Mouse (Mus musculus) kidney, postnatal 14 days (tissue): ENCODE measurements around the gene Tmem110.
A peak's percentile ranks its signal among the peaks of the same experiment; 100 is the strongest.

Experiments used
- DNase-seq: peaks from one replicate; pipeline ENCODE4 v3.0.0; 2022; ENCODE audit warnings: mixed read lengths

Tmem110 gene

DNA sequence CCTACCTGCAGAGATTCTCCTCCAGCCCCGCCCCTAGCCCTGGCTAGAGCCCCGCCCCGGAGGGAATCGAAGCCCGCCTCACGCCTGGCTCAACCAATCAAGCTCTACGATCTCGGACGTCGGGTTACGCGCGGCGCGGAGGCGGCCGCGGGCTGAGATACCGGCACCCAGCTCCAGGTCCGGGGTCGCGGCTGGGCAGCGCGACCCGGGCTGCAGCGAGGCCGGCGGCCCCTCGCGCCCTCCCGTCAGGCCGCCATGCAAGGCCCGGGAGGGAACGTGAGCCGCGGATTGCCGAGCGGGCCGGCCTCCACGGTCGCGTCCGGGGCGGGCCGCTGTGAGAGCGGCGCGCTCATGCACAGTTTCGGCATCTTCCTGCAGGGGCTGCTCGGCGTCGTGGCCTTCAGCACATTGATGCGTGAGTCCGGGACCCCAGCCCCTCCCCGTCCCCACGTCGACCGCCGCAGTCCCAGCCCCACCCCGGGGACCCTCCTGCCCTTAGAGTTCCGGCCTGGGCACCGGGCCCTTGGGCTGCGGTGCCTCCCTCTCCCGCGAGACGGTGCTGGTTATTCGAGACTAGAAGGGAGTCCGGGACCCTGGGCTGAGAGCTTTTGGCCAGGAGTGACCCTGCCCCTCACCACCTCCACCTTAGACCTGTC is at the start of gene Tmem110:
Tmem110 (plus strand) TSS at position 115 of the 656 bp plus-strand sequence.
- peak; percentile 93 for DNase-seq

- DNase-seq, result no peak
Measured at GRCm38 (mm10) chr14:30784614-30785013, 40.8 kb upstream of the Tmem110 start.

- DNase-seq, result no peak
Measured at GRCm38 (mm10) chr14:30789471-30789870, 35.9 kb upstream of the Tmem110 start.

- no peak for DNase-seq
Measured at GRCm38 (mm10) chr14:30792871-30793270, 32.5 kb upstream of the Tmem110 start.

- DNase-seq, result no peak
Measured at GRCm38 (mm10) chr14:30801756-30802155, 23.6 kb upstream of the Tmem110 start.

DNA sequence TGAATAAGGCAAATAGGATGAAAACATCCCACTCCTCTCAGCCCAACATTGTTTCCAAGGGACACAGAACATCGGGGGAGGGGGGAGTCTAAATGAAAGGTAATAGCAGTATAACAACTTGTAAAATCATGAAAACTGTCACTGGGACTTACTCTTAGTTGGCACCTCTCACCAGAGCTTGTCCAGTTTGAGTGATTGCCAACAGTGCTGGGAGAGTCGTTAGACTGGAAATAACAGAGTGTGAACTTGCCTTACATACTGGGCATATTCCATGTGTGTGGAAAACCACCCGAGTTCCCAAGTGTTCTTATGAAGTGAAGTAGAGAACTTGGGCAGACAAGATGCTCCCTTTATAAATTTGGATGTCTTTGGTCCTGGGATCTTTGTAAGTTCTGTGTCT is 4.3 kb upstream of the Tmem110 start:
- no peak for DNase-seq

DNA sequence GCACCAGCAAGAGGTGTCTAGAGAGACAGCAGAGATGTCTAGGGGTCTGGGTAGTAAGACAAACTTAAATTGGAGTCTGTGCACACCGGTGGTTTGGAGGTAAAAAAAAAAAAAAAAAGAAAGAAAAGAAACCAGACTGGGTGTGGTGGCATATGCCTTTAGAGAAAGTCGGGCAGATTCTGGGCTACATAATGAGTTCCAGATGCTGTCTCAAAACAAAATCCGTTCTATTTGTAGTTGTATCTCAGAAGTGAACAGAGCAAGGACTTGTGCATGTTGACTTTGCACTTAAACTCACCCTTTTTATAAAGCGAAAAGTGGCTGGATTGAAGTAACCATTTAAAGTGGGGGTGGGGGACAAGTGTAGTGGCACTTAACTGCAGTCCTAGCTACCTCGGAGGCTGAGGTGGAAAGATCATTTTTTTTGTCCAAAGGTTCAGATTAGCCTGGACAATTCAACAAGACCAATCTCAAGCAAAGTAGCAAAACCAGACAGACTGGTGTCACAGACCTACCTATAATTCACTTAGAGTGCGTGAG is 864 bp upstream of the Tmem110 start:
- DNase-seq, result no peak

- no peak for DNase-seq
Measured at GRCm38 (mm10) chr14:30825021-30825475, 342 bp upstream of the Tmem110 start.

- no peak for DNase-seq
Measured at GRCm38 (mm10) chr14:30826174-30827140, 1.1 kb downstream of the Tmem110 start.

DNA sequence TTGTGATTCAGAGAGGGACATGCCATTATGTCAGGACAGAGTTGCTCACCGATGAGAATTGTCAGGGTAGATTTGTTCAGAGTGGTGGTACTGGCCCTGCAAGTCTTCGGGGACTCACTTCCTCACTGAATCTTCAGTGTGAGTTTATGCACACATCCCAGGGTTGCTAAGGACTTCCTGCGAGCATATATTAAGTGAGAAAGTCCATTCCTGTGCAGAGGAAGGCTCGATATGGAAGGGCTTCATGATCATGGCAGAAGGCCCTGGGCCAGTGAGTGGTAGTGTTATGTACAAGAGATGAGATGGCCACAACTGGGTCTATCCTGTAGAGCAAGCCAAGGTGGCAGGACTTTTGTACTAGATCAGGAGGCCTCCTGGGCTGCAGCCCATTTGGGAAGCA is 2.1 kb downstream of the Tmem110 start:
- no peak for DNase-seq

- peak; percentile 56 for DNase-seq
Measured at GRCm38 (mm10) chr14:30828077-30828476, 2.7 kb downstream of the Tmem110 start.

DNA sequence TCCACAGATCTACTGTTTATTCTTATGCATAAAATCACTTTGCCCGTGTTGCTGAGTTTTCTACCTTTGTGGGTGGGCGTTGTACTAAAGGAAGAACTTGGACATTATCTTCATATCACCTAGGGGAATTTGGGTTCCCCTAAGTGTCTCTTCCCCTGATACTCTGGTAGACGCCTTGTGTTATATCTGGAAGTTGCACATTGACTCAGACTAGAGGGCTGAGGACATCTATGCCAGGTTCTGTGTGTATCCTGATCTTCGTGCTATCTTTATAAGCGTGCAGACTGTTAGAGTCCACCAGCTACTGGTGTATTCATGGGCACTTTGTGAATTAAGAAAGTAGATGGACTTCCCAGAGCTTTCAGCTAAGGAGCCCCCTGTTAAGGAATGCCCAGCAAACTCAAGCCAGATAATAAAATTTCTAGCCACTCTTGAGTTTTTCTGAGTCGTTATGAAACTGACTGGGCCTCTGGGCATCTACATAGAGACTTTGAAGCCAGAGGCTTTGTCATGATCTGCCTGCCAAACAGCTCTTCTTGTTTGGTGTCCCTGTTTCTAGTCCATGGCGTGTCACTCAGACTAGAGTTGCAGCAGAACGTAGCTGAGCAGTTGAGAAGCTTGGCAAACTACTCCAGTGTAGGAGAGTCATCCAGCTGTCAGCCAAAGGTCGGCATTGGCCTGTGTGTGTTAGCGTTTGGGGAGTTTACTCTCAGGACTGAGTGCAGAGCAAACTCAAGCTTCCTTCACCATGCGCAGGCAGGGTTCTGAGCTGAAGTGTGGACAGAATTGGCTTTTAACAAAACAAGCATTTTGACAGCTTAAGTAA is 3.5 kb downstream of the Tmem110 start:
- DNase-seq, result peak; percentile 53

DNA sequence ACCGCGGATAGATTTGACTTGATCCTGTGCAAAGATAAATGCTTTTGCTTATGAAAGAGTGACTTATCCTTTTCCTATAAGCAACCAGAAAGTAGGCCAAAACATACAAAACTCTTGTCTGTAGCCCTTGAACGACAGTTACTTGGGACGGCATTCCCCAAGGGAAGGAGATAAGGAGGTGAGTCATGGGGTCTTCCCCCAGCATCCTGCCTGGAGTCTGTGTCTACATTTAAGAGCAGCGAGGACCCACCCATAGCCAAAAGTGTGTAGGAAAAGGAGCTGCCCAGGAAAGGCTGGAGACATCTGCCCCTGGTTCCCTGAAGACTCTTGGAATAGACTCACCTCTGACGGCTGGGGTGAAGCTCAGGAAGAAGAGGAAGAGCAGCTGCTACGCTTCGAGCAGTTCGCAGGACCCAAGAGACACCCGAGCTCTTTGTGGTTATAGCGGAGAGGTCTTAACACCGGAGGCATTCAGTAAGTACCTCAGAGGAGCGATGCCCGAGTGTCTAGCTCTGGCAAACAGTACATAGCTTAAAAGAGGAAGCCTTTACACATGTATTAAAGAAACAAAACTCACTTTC is 12.1 kb downstream of the Tmem110 start:
- DNase-seq, result no peak

GRCm38 (mm10) chr14:30843701-30844100 is 18.3 kb downstream of the Tmem110 start:
- no peak for DNase-seq

DNA sequence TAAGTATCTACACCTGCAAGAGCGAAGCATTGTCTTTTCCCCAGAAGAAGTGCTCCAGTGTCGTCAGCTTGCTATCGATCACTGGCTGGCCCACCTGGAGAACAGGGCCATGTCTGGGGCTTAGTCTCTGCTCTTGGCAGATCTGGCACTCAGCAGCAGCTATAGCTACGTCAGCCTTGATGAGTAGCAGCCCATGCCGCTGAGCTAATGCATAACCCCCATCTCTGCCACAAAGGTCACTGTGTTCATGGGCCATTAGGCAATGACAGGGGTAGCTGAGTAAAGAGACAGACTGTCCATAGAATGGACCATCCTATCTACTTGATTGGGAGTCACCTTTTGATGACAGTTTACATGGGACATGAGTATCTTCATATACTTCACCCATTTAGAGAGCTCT is 25.1 kb downstream of the Tmem110 start:
- no peak for DNase-seq

DNA sequence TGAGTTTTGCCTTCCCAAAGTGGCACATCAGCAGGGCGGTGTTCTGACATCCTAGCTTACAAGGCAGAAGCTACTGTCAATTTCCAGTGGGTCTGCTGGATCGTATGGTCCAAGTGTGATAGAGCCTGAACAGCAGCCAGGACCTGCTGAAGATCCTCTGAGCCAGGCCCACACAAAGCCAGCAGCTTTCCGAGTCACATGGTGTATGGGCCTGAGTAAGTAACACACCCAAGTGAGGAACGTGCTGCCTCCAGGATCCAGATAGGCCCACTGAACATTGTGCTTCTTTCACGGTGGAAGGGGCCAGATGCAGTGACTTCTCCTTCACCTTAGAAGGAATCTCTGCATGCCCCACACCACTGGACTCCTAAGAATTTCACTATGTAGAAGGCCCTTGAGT is 26.9 kb downstream of the Tmem110 start:
- DNase-seq, result no peak

- no peak for DNase-seq
Measured at GRCm38 (mm10) chr14:30855316-30855715, 29.9 kb downstream of the Tmem110 start.

- no peak for DNase-seq
Measured at GRCm38 (mm10) chr14:30856885-30857507, 31.6 kb downstream of the Tmem110 start.

DNA sequence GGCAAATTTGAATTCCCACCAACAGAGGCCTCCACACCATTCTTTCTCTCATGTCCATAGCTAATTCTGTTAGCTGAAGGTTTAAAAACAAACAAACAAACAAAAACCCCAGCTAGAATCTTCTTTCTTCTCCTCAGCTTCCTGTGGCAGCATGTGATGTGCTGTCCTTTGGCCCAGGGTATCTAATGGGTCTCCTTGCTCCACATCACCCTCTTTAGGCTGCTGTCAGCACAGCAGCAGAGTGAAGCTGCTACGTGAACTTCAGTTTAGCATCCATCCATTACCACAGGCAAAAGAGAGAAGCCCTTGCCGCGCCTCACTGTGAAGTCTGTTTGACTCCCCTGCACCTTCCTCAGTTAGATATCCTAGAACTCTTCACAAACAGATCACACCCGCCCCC is 32.6 kb downstream of the Tmem110 start:
- no peak for DNase-seq

- no peak for DNase-seq
Measured at GRCm38 (mm10) chr14:30861421-30862125, 36.2 kb downstream of the Tmem110 start.

- DNase-seq, result no peak
Measured at GRCm38 (mm10) chr14:30862368-30862767, 37.0 kb downstream of the Tmem110 start.
